Mouse (Mus musculus): ENCODE data around the gene Alpk3. TPM values are rescaled to one million over a fixed set of nuclear protein-coding genes. Genes with fewer than 3 reads are reported as not detected.

Alpk3 gene
- polyA plus RNA-seq, 2 experiments, result 3.5 to 3.9 TPM

GRCm38 (mm10) chr7:81154960-81155359 is 97.6 kb downstream of the Alpk3 start:
- DNase-seq (ENCODE audit: low spot score), result peak; percentile 74
- TF ChIP-seq POLR2A (IDR thresholded peaks at IDR 0.05; ENCODE audit: borderline replicate concordance, extremely low read depth, insufficient read depth, insufficient read length), result no peak
- peak; percentile 71 for ATAC-seq (ENCODE audit: low FRiP score, low read depth)
- H3K36me3 ChIP-seq (ENCODE audit: control insufficient read depth, insufficient read depth, low read length), result no peaks in the 10 kb centered on the region
- H3K9ac ChIP-seq (ENCODE audit: low read depth, low read length, severe bottlenecking), result no peak overlapping the region
- H3K9me3 ChIP-seq (ENCODE audit: control insufficient read depth, low read length), result no peaks in the 10 kb centered on the region
- H3K4me2 ChIP-seq (replicated peaks; ENCODE audit: low read depth, low read length, severe bottlenecking), result no peak overlapping the region
- H3K27me3 ChIP-seq (ENCODE audit: control insufficient read depth, insufficient read depth, low read length), result no peaks in the 10 kb centered on the region
- H3K4me3 ChIP-seq (replicated peaks; ENCODE audit: low read length), result no peak overlapping the region
- H3K27ac ChIP-seq (replicated peaks; ENCODE audit: low read depth, low read length), result no peak overlapping the region
- H3K4me1 ChIP-seq (ENCODE audit: control insufficient read depth, insufficient read depth, low read length), result no peaks in the 10 kb centered on the region
- 6% methylated on average over 3 of the region's 3 CpGs for WGBS

Other genes with a start within 250 kb of the Alpk3 start
- gene Iqgap1, start 231.6 kb upstream of the Alpk3 start, polyA plus RNA-seq (2012; rRNA removed), result 43.9 and 48.4 TPM in 2 replicates
- gene Iqgap1, start 231.6 kb upstream of the Alpk3 start, polyA plus RNA-seq (2014; fragmentation: Nextera tagmentation; extraction: Ambion mirVana), result 88.5 and 93.2 TPM in 2 replicates
- gene Zscan2, start 196.7 kb upstream of the Alpk3 start, polyA plus RNA-seq (2012; rRNA removed), result 17.3 and 19.8 TPM in 2 replicates
- gene Zscan2, start 196.7 kb upstream of the Alpk3 start, polyA plus RNA-seq (2014; fragmentation: Nextera tagmentation; extraction: Ambion mirVana), result 2.7 and 2.8 TPM in 2 replicates
- 23.1 and 26.5 TPM in 2 replicates for gene Wdr73, start 156.3 kb upstream of the Alpk3 start, polyA plus RNA-seq (2012; rRNA removed)
- gene Wdr73, start 156.3 kb upstream of the Alpk3 start, polyA plus RNA-seq (2014; fragmentation: Nextera tagmentation; extraction: Ambion mirVana), result 22.6 and 26.0 TPM in 2 replicates
- gene Nmb, start 152.5 kb upstream of the Alpk3 start, polyA plus RNA-seq (2012; rRNA removed), result 8.3 and 8.5 TPM in 2 replicates
- 4.9 and 8.1 TPM in 2 replicates for gene Nmb, start 152.5 kb upstream of the Alpk3 start, polyA plus RNA-seq (2014; fragmentation: Nextera tagmentation; extraction: Ambion mirVana)
- 158 and 177 TPM in 2 replicates for gene Sec11a, start 109.8 kb upstream of the Alpk3 start, polyA plus RNA-seq (2012; rRNA removed)
- 189 and 224 TPM in 2 replicates for gene Sec11a, start 109.8 kb upstream of the Alpk3 start, polyA plus RNA-seq (2014; fragmentation: Nextera tagmentation; extraction: Ambion mirVana)
- gene Zfp592, start 63.9 kb upstream of the Alpk3 start, polyA plus RNA-seq (2012; rRNA removed), result 24.3 and 31.6 TPM in 2 replicates
- 13.7 and 16.1 TPM in 2 replicates for gene Zfp592, start 63.9 kb upstream of the Alpk3 start, polyA plus RNA-seq (2014; fragmentation: Nextera tagmentation; extraction: Ambion mirVana)
- gene Slc28a1, start 57.2 kb downstream of the Alpk3 start, polyA plus RNA-seq (2012; rRNA removed), result 0.26 and 0.40 TPM in 2 replicates
- gene Slc28a1, start 57.2 kb downstream of the Alpk3 start, polyA plus RNA-seq (2014; fragmentation: Nextera tagmentation; extraction: Ambion mirVana), result 0.06 TPM in 1 of 2 replicates, not detected in the other
- 8.1 and 8.2 TPM in 2 replicates for gene Pde8a, start 156.0 kb downstream of the Alpk3 start, polyA plus RNA-seq (2012; rRNA removed)
- 5.5 and 6.6 TPM in 2 replicates for gene Pde8a, start 156.0 kb downstream of the Alpk3 start, polyA plus RNA-seq (2014; fragmentation: Nextera tagmentation; extraction: Ambion mirVana)

Measured in limb, embryonic 14.5 days (tissue).